Mouse (Mus musculus): Measurements from ENCODE around the gene Ddc. TPM values are rescaled to one million over a fixed set of nuclear protein-coding genes. Genes with fewer than 3 reads are reported as not detected.

Gene Ddc
- polyA plus RNA-seq, 1 experiment from 2014 or later, result 20.7 TPM

DNA sequence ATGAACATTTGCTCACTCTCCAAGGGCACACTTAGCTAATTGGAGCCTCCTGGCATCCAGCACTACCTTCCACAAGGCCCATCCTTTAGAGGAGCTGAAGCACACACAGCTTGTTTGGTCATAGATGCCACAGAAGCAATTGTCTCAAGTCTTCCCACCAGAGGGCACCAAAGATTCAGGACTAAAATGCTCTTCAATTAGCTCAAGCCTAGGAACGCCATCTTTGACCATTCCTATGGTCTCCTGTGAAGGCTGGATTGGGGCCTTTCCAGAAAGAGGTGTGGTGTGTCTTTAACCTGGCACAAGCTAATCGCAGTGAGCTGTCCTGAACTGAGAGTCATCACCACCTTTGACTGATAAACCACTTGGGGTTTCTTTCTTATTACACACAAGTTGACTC lies 77.7 kb downstream of the Ddc start:
- peak; percentile 52 for ATAC-seq (ENCODE audit: insufficient number of reproducible peaks, low FRiP score, low TSS enrichment, low read depth)
- Histone ChIP-seq H3K9me3 (replicated peaks) (no peaks in the 10 kb centered on the region), H3K4me1 (peaks cover 45% of the 10 kb centered on the region), H3K36me3 (no peaks in the 10 kb centered on the region), H3K4me3 (replicated peaks) (no peak overlapping the region), H3K4me2 (replicated peaks) (no peak overlapping the region), H3K27me3 (no peaks in the 10 kb centered on the region), H3K27ac (replicated peaks) (peak overlapping the region; percentile 95), H3K9ac (no peak overlapping the region)
- WGBS, result 0% methylated on average over 2 of the region's 2 CpGs

GRCm38 (mm10) chr11:11819206-11819605 lies 78.7 kb downstream of the Ddc start:
- no peaks in the 10 kb centered on the region for H3K9me3 ChIP-seq (replicated peaks)
- no peaks in the 10 kb centered on the region for H3K27me3 ChIP-seq
- peaks cover 36% of the 10 kb centered on the region for H3K4me1 ChIP-seq

GRCm38 (mm10) chr11:11818797-11819196 lies 79.1 kb downstream of the Ddc start:
- no peaks in the 10 kb centered on the region for H3K36me3 ChIP-seq
- H3K27ac ChIP-seq (replicated peaks), result no peak overlapping the region
- H3K9ac ChIP-seq, result no peak overlapping the region
- no peak for ATAC-seq (ENCODE audit: insufficient number of reproducible peaks, low FRiP score, low TSS enrichment, low read depth)
- no peak overlapping the region for H3K4me3 ChIP-seq (replicated peaks)
- H3K27me3 ChIP-seq, result no peaks in the 10 kb centered on the region
- 73% methylated on average over 6 of the region's 6 CpGs for WGBS
- H3K4me1 ChIP-seq, result peaks cover 32% of the 10 kb centered on the region
- H3K4me2 ChIP-seq (replicated peaks), result no peak overlapping the region
- H3K9me3 ChIP-seq (replicated peaks), result no peaks in the 10 kb centered on the region

More at GRCm38 (mm10) chr11:11819206-11819605, 78.7 kb downstream of the Ddc start:
- no peak overlapping the region for H3K4me2 ChIP-seq (replicated peaks)
- WGBS, result 93% methylated on average over 5 of the region's 5 CpGs
- H3K27ac ChIP-seq (replicated peaks), result no peak overlapping the region
- no peaks in the 10 kb centered on the region for H3K36me3 ChIP-seq
- no peak overlapping the region for H3K4me3 ChIP-seq (replicated peaks)
- no peak for ATAC-seq (ENCODE audit: insufficient number of reproducible peaks, low FRiP score, low TSS enrichment, low read depth)
- no peak overlapping the region for H3K9ac ChIP-seq

GRCm38 (mm10) chr11:11815737-11816136 lies 82.2 kb downstream of the Ddc start:
- Histone ChIP-seq H3K4me2 (replicated peaks) (no peak overlapping the region), H3K4me1 (peaks cover 5% of the 10 kb centered on the region), H3K27ac (replicated peaks) (no peak overlapping the region), H3K9ac (no peak overlapping the region), H3K9me3 (replicated peaks) (no peaks in the 10 kb centered on the region), H3K36me3 (no peaks in the 10 kb centered on the region), H3K27me3 (no peaks in the 10 kb centered on the region), H3K4me3 (replicated peaks) (no peak overlapping the region)
- 71% methylated on average over 3 of the region's 3 CpGs for WGBS
- no peak for ATAC-seq (ENCODE audit: insufficient number of reproducible peaks, low FRiP score, low TSS enrichment, low read depth)

GRCm38 (mm10) chr11:11811906-11812480 lies 86.0 kb downstream of the Ddc start:
- Histone ChIP-seq H3K4me2 (replicated peaks) (peak overlapping the region; percentile 18; the same call in 1 of the 2 replicates), H3K27me3 (no peaks in the 10 kb centered on the region), H3K4me3 (replicated peaks) (no peak overlapping the region), H3K27ac (replicated peaks) (no peak overlapping the region), H3K4me1 (peaks cover 9% of the 10 kb centered on the region), H3K9ac (no peak overlapping the region), H3K9me3 (replicated peaks) (no peaks in the 10 kb centered on the region), H3K36me3 (no peaks in the 10 kb centered on the region)
- 21% methylated on average over 9 of the region's 9 CpGs for WGBS
- no peak for ATAC-seq (ENCODE audit: insufficient number of reproducible peaks, low FRiP score, low TSS enrichment, low read depth)

GRCm38 (mm10) chr11:11809404-11810175 lies 88.4 kb downstream of the Ddc start:
- Histone ChIP-seq H3K9me3 (replicated peaks) (no peaks in the 10 kb centered on the region), H3K36me3 (peaks cover 4% of the 10 kb centered on the region; the same call in 1 of the 2 replicates), H3K27me3 (no peaks in the 10 kb centered on the region), H3K9ac (peak overlapping the region; percentile 82), H3K27ac (replicated peaks) (peak overlapping the region; percentile 99), H3K4me2 (replicated peaks) (peak overlapping the region; percentile 83), H3K4me3 (replicated peaks) (peak overlapping the region; percentile 82), H3K4me1 (peaks cover 9% of the 10 kb centered on the region)
- WGBS, result 8% methylated on average over 11 of the region's 11 CpGs
- 0 out of 2 replicates have a peak, but pooled peaks have one; percentile 17 for ATAC-seq (ENCODE audit: insufficient number of reproducible peaks, low FRiP score, low TSS enrichment, low read depth)

- Histone ChIP-seq H3K4me1 (peaks cover 9% of the 10 kb centered on the region), H3K4me2 (replicated peaks) (peak within 1 kb of the TSS; percentile 83)
- under 1% methylated on average over 53 of the region's 53 CpGs for WGBS
These were observed 89.0 kb downstream of the Ddc start, which contains the start of gene Fignl1 for GRCm38 (mm10) chr11:11808820-11809403. Gene Fignl1, minus strand, starts transcription at chr11:11808962.

GRCm38 (mm10) chr11:11808035-11808819 lies 89.7 kb downstream of the Ddc start:
- Histone ChIP-seq H3K4me2 (replicated peaks) (peak overlapping the region; percentile 83), H3K9ac (peak overlapping the region; percentile 82), H3K27me3 (no peaks in the 10 kb centered on the region), H3K4me1 (peaks cover 9% of the 10 kb centered on the region), H3K36me3 (peaks cover 8% of the 10 kb centered on the region), H3K9me3 (replicated peaks) (no peaks in the 10 kb centered on the region), H3K4me3 (replicated peaks) (peak overlapping the region; percentile 82), H3K27ac (replicated peaks) (peak overlapping the region; percentile 99)
- whole genome bisulfite sequencing, result 7% methylated on average over 25 of the region's 25 CpGs
- peak; percentile 75 for ATAC-seq (ENCODE audit: insufficient number of reproducible peaks, low FRiP score, low TSS enrichment, low read depth)

More at GRCm38 (mm10) chr11:11808820-11809403, 89.0 kb downstream of the Ddc start, which contains the start of gene Fignl1:
- H3K36me3 ChIP-seq, result peaks cover 7% of the 10 kb centered on the region
- H3K27me3 ChIP-seq, result no peaks in the 10 kb centered on the region
- H3K4me3 ChIP-seq (replicated peaks), result peak within 1 kb of the TSS; percentile 82
- peak within 1 kb of the TSS; percentile 99 for H3K27ac ChIP-seq (replicated peaks)
- peak within 1 kb of the TSS; percentile 82 for H3K9ac ChIP-seq
- peak; percentile 96 for ATAC-seq (ENCODE audit: insufficient number of reproducible peaks, low FRiP score, low TSS enrichment, low read depth)
- H3K9me3 ChIP-seq (replicated peaks), result no peaks in the 10 kb centered on the region

DNA sequence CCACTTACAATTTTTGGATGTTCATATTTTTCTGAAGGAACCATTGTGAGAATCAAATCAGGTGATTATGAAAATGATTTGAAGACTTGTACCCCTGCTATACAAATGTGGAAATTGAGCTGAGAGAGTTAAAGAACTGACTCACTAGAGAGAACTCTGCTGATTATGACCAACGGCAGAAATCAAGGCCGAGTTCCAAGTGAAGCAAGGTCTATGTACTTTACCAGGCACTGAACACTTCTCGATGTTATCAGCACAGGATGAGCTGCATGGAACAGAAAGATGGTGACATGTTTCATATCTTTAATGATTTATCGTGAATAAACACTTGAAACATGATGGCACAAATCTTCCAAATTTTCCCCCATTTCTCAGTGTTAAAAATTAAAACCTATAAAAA lies 92.0 kb downstream of the Ddc start:
- Histone ChIP-seq H3K4me3 (replicated peaks) (no peak overlapping the region), H3K4me1 (peaks cover 9% of the 10 kb centered on the region), H3K36me3 (peaks cover 19% of the 10 kb centered on the region), H3K9me3 (replicated peaks) (no peaks in the 10 kb centered on the region), H3K27ac (replicated peaks) (no peak overlapping the region), H3K4me2 (replicated peaks) (no peak overlapping the region), H3K27me3 (no peaks in the 10 kb centered on the region), H3K9ac (no peak overlapping the region)
- no peak for ATAC-seq (ENCODE audit: insufficient number of reproducible peaks, low FRiP score, low TSS enrichment, low read depth)
- 90% methylated on average over 4 of the region's 4 CpGs for WGBS

GRCm38 (mm10) chr11:11804421-11804820 lies 93.5 kb downstream of the Ddc start:
- no peak overlapping the region for H3K4me3 ChIP-seq (replicated peaks)
- peaks cover 4% of the 10 kb centered on the region for H3K4me1 ChIP-seq
- ATAC-seq (ENCODE audit: insufficient number of reproducible peaks, low FRiP score, low TSS enrichment, low read depth), result no peak
- H3K9me3 ChIP-seq (replicated peaks), result no peaks in the 10 kb centered on the region
- WGBS, result 88% methylated on average over 5 of the region's 5 CpGs
- no peak overlapping the region for H3K9ac ChIP-seq
- H3K27me3 ChIP-seq, result no peaks in the 10 kb centered on the region
- no peak overlapping the region for H3K4me2 ChIP-seq (replicated peaks)
- H3K36me3 ChIP-seq, result peaks cover 23% of the 10 kb centered on the region
- H3K27ac ChIP-seq (replicated peaks), result no peak overlapping the region

DNA sequence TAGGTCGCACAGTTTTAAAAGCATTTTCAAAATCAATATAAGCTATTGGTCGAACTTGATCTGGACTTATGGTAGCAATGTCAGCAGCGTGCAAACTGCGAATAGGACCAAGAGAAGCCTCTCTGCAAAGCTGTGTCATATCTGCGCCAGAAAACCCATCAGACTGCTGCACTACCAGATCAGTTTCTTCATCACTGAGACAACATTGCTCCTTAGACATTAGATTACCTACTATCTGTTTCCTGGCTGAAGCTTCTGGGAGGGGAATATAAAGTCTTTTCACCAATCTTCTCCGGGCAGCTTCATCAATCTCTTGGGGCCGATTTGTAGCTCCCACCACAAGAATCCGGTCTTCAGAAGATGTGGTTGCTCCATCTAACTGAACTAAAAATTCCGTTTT lies 96.9 kb downstream of the Ddc start:
- no peak overlapping the region for H3K4me3 ChIP-seq (replicated peaks)
- no peaks in the 10 kb centered on the region for H3K4me1 ChIP-seq
- peaks cover 26% of the 10 kb centered on the region for H3K36me3 ChIP-seq
- no peak overlapping the region for H3K9ac ChIP-seq
- no peak overlapping the region for H3K4me2 ChIP-seq (replicated peaks)
- H3K27ac ChIP-seq (replicated peaks), result no peak overlapping the region
- 90% methylated on average over 9 of the region's 9 CpGs for WGBS
- no peaks in the 10 kb centered on the region for H3K27me3 ChIP-seq
- ATAC-seq (ENCODE audit: insufficient number of reproducible peaks, low FRiP score, low TSS enrichment, low read depth), result no peak
- H3K9me3 ChIP-seq (replicated peaks), result no peaks in the 10 kb centered on the region

Data from embryonic facial prominence, embryonic 15.5 days (tissue).